Mouse (Mus musculus) right cerebral cortex, postnatal 25 days (tissue): ENCODE measurements at regions not wholly inside any gene's neighbourhood (a gene's known extent, or its start where the extent isn't known, plus 50 kb on each side); places are given as distances from the start of the nearest gene placed in this dataset.
A peak's percentile ranks its signal among the peaks of the same experiment; 100 is the strongest.

Experiments used
- DNase-seq: peaks from one replicate; pipeline ENCODE4 v3.0.0; 2022

- DNase-seq: no peak
These were observed 250.6 kb downstream of the Sox9 start for GRCm38 (mm10) chr11:113032487-113033228.

- no peak for DNase-seq
These were observed 252.9 kb downstream of the Sox9 start for GRCm38 (mm10) chr11:113034911-113035310.

- DNase-seq: no peak
These were observed 255.7 kb downstream of the Sox9 start for GRCm38 (mm10) chr11:113037736-113038135.

- DNase-seq: no peak
These were observed 260.7 kb downstream of the Sox9 start for GRCm38 (mm10) chr11:113042710-113043109.

GRCm38 (mm10) chr11:113046200-113047051, 264.4 kb downstream of the Sox9 start:
- DNase-seq: peak; percentile 46

- no peak for DNase-seq
These were observed 266.1 kb downstream of the Sox9 start for GRCm38 (mm10) chr11:113048158-113048557.

GRCm38 (mm10) chr11:113049593-113049992, 267.6 kb downstream of the Sox9 start:
- no peak for DNase-seq

GRCm38 (mm10) chr11:113052536-113052935, 270.5 kb downstream of the Sox9 start:
- no peak for DNase-seq

GRCm38 (mm10) chr11:113056042-113056632, 274.1 kb downstream of the Sox9 start:
- no peak for DNase-seq

- DNase-seq: peak; percentile 31
These were observed 274.8 kb downstream of the Sox9 start for GRCm38 (mm10) chr11:113056824-113057223.

GRCm38 (mm10) chr11:113070365-113070764, 288.3 kb downstream of the Sox9 start:
- DNase-seq: no peak

- DNase-seq: no peak
These were observed 289.9 kb downstream of the Sox9 start for GRCm38 (mm10) chr11:113071942-113072341.

GRCm38 (mm10) chr11:113074328-113074727, 292.3 kb downstream of the Sox9 start:
- DNase-seq: no peak

- no peak for DNase-seq
These were observed 294.3 kb downstream of the Sox9 start for GRCm38 (mm10) chr11:113076371-113076770.

GRCm38 (mm10) chr11:113080311-113080710, 298.3 kb downstream of the Sox9 start:
- DNase-seq: no peak

GRCm38 (mm10) chr11:113084442-113084841, 302.4 kb downstream of the Sox9 start:
- no peak for DNase-seq

GRCm38 (mm10) chr11:113085556-113085955, 303.5 kb downstream of the Sox9 start:
- DNase-seq: no peak

- DNase-seq: no peak
These were observed 305.1 kb downstream of the Sox9 start for GRCm38 (mm10) chr11:113087084-113087483.

- no peak for DNase-seq
These were observed 307.8 kb downstream of the Sox9 start for GRCm38 (mm10) chr11:113089637-113090351.

- DNase-seq: no peak
These were observed 310.0 kb downstream of the Sox9 start for GRCm38 (mm10) chr11:113091901-113092568.

- DNase-seq: no peak
These were observed 311.9 kb downstream of the Sox9 start for GRCm38 (mm10) chr11:113093895-113094445.

- DNase-seq: no peak
These were observed 313.6 kb downstream of the Sox9 start for GRCm38 (mm10) chr11:113095625-113096024.
